Mouse (Mus musculus) bone marrow, adult 2 months (tissue): ENCODE results near the gene Tmem258.

Source experiments
- CTCF ChIP-seq: fragments of 200-500 bp; IDR thresholded peaks from 2 replicates; pipeline ENCODE4 v1.5.1; 2011; ENCODE audit warnings: low read length, control low read depth; ENCODE audit not compliant: control insufficient read depth, insufficient read depth
- POLR2A ChIP-seq: fragments of 200-500 bp; IDR thresholded peaks from 2 replicates; pipeline ENCODE4 v1.6.1; 2011; ENCODE audit warnings: low read depth, mild to moderate bottlenecking, control low read depth, low read length, borderline replicate concordance; ENCODE audit not compliant: control insufficient read depth

DNA sequence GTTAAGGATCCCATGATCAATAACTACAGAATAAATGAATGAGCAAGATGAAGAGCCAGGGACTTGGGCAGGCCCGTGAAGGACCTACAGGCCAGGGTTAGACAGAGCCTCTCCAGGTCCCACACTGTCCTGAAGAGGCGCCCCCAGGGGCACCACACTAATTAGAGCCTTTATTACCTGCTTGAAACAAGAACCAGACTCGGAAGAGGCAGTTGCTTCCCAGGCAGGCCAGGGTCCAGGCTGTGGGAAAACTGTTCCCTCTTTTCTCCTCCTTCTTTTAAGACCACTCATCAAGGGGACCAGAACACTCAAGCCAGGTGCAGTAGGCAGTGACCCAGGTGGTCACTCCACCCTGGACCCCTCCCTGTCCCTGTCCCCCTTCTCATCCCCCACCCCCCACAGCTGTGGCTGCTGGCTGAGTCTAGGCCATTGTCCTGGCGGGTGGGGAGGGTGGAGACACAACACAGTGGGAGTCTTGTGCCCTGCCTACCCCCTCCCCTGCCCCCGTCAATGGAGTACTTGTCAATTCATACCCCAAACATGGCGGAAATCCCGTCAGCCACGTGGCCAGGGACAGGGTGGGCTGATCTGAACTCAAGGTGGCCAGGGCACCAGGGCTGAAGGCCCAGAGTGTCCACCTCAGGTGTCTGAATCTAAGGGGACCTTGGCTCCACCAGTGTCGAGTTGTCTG lies 28.7 kb downstream of the Tmem258 start:
- TF ChIP-seq CTCF, result no peak
- no peak for TF ChIP-seq POLR2A
